Mouse (Mus musculus) inflammation-experienced regulatory T-cells, adult 6 months (primary cell): Measurements from ENCODE around the gene Dagla. TPM values are rescaled to one million over a fixed set of nuclear protein-coding genes. Genes with fewer than 3 reads are reported as not detected.

Experiments used
- ATAC-seq: one replicate; pipeline ENCODE4 v1.8.0; 2017
- polyA plus RNA-seq, 3 experiments: library from polyadenylated mRNA; unstranded; fragments of 100-300 nt; shearing (Covaris generic); gene quantifications; one replicate each; pipeline ENCODE4 v1.2.1; 2017

The Dagla gene
- polyA plus RNA-seq, 3 experiments from 2014 or later: 0.11 TPM; not detected in 2

GRCm38 (mm10) chr19:10306521-10307243 lies 2.0 kb upstream of the Dagla start:
- no peak for ATAC-seq

DNA sequence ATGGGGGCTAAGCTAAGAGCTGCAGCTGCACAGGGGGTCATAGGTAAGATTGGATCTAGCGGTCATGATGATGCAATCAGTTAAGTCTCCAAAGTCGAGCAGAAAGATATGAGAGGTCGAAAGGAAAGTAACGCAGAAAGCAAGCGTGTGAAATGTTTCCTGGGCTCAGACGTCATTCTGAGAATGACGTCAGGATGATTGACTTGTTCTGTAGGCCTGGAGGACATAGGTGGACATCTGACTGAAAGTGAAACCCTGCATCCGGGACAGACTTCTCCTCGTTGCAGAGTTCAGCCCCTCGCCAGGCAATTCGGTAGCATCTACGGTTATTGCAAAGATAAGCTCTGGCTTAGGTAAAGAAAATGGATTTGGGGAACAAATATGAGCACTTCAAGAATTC lies 963 bp upstream of the Dagla start:
- no peak for ATAC-seq

DNA sequence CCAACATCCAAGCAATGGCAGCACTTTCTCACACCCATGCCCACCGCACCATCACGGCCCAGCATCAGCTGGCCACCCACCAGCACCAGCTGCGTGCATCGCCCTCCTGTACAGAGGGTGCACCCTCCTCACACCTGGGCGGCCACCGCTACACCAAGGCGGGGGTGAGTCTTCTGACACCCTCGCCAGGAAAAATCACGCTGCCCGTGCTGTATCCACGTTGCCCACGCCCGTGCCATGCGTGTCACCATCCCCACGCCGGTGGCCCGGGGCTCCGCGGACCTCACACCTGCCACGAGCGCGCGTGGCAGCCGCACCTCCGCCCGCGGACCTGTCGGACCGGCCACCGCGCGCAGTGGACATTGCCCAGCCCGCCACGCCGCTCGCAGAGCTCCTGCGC lies 282 bp downstream of the Dagla start:
- ATAC-seq: no peak

DNA sequence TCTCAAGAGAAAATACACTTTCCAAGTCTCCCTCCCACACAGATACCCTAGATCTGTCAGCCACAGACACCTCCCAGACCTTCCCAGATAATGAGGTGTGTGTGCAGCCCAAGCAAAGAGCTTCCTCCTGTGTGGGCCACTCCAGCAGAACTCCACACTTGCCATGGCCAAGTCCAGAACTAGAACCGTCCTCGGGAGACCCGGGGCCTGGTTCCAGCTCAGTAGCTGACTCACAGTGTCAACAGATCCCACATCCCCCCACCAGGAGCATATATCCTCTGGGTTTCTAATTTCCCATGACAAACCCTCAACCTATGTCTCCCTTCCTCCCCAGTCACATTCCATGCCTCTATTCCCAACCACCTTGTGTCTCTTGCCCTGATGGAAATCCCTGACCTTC lies 1.8 kb downstream of the Dagla start:
- no peak for ATAC-seq

DNA sequence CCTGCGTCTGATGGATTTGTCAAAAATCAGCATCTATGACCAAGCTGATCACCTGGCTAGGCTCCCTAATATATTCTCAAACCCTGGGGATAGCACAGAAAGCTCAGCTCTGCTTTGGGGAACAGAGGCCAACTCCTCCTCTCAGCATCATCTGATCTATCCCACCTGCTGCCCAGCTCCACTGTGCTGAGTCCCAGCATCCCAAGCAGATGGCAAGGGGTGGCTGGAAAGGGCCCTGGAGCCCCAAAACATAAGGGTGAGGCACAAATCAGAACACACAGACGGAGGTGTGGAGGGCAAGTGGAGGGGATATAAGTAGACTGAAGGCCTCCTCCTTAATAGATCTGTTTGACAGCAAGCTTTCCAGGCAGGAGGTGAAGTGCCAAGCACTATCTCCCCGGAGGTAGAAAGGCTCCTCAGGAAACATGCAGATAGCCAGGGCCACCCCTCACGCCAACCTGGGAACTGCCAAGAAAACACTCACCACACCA lies 2.8 kb downstream of the Dagla start:
- ATAC-seq: no peak

- no peak for ATAC-seq
These were observed 3.4 kb downstream of the Dagla start for GRCm38 (mm10) chr19:10301263-10301662.

- ATAC-seq: no peak
These were observed 3.9 kb downstream of the Dagla start for GRCm38 (mm10) chr19:10300809-10301208.

- ATAC-seq: no peak
These were observed 6.4 kb downstream of the Dagla start for GRCm38 (mm10) chr19:10298268-10298667.

GRCm38 (mm10) chr19:10297041-10297503 lies 7.6 kb downstream of the Dagla start:
- no peak for ATAC-seq

DNA sequence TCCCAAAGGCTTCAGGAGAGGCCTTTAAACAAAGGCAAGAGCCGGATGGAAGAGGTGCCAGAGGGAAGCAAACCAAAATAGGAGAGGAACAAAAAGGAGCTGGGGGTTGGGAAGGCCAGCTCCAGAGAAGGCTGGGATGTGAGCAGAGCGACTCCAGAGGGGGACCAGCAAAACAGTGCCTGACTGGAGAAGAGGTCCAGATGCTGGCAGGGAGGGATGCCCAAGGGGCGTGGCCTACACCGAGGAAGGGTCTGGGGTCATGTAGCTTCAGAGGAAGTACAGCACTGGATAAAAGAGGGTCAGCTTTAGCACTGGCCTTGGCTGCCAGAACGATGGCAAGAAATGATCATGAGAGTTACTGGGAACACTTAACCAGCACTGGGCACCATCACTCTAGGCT lies 8.4 kb downstream of the Dagla start:
- ATAC-seq: no peak

DNA sequence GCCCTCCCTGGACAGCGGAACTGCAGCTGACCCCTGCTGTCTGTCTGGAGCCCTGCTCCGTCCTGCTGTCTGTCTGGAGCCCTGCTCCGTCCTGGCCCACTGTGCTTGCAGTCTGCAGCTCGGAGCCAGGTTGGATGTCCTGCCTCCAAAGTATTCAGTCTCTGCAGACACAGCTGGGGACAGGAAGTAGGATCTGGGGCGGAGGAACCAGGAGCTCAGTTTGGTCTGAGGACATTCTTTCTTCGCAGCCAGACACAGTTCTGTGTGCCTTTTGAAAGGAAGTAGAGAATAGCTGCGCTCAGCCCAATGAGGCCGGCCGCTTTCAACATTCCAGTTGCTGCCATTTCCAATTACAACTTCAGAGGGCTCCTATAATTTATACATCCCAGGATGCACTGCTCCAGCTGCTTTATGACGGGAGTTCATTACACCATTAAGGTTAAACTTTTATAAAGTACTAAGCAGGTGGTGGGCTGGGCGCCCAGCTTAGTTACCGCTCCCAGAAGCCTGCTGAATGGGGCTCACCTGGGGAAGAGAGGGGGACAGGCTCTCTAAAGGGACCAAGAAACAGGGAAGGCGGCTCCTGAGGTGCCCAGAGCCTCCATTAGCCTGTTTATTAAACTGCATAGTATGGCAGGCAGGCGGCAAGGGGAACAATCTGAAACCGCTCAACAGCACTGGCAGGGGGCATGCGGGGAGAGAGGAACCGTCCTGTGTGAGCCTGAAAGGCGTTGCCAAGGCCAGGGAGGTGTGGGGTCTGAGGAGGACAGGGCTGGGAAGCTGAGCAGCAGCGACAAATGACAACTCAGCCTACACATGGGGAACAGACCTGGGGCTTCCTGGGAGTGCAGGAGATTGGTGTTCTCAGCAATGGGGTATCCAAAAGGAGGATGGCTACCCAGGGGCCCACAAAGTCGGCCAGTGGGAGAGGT lies 9.8 kb downstream of the Dagla start:
- ATAC-seq: no peak

GRCm38 (mm10) chr19:10293987-10294386 lies 10.7 kb downstream of the Dagla start:
- ATAC-seq: no peak

- no peak for ATAC-seq
These were observed 12.7 kb downstream of the Dagla start for GRCm38 (mm10) chr19:10291896-10292490.

- no peak for ATAC-seq
These were observed 14.3 kb downstream of the Dagla start for GRCm38 (mm10) chr19:10290153-10290945.

DNA sequence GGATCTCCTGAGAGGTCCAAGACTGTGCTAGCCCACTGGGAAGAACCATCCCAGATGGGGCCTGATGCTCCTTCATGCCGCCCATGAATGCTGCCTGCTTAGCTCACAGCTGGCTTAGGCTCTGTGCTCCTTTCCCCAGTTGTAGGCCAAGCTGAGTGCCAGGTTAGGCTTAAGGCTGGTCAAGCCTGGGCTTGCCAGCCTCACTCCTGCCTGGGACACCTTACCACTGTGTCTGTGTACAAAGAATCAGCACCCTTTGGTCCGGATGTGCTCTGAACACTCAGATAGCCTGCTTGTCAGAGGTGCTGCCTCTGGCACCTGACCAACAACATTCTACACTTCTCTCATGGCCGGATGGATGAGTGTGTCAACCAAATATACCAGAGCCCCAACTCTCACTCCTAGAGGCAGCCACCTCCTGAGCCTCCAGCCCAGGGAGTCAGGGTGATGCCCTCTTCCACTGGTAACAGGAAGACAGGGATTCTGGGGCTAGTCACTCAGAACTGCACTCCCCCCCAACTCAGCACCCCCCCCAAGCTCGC lies 15.0 kb downstream of the Dagla start:
- ATAC-seq: no peak

GRCm38 (mm10) chr19:10288125-10289040 lies 16.3 kb downstream of the Dagla start:
- ATAC-seq: no peak

GRCm38 (mm10) chr19:10286458-10286872 lies 18.2 kb downstream of the Dagla start:
- ATAC-seq: no peak

DNA sequence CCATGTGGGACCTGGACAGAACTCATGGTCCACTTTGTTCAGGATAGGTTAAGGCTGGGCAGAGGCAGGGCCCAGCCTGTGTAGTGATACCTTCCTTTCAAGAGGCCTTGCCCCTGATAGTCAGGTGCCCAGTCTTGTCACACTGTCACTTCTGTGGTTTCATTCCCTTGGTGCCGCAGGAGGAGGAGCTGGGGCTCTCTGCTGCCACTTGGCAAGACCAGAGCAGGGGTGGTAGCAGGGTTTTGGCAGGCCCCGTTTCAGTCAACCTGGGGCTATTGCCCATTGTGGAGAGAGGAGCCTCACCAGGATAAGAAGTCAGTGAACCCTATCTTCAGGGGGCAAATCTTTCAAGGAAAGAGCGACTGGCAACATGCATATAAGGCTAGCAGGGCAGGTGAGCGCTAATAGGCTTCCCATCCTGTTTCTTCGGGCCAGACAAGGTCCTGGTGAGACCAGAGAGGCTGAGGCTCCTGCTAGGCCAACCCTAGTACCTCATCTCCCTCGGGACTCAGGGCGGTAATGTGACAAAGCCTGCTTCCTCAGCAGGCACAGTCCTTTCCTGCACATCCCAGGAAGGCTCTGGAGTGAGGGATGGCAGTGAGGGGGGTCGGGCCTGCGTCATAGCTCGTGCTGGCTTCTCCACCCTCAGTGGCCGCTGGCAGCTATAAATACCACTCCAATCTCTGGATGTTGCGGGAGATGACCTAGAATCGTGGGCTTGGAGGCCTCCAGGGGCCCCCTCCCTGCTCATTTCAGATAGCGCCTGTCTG lies 23.7 kb downstream of the Dagla start:
- ATAC-seq: no peak

GRCm38 (mm10) chr19:10279668-10280067 lies 25.0 kb downstream of the Dagla start:
- no peak for ATAC-seq
